Mouse (Mus musculus) forebrain, embryonic 12.5 days (tissue): ENCODE results near the gene Smurf2. TPM values are rescaled to one million over a fixed set of nuclear protein-coding genes. Genes with fewer than 3 reads are reported as not detected.
A peak's percentile ranks its signal among the peaks of the same experiment; 100 is the strongest.
"Not testable (repeated sequence)": the region's sequence is repeated elsewhere in the genome, so short reads cannot be mapped to it uniquely, and the experiment has no call there.

Source experiments
- ATAC-seq: fragments of 200-750 bp; cut with Nextera tagmentation; 2 replicates; pipeline ENCODE4 v1.8.0; 2017; ENCODE audit warnings: moderate TSS enrichment; ENCODE audit not compliant: low FRiP score
- H3K27ac ChIP-seq: fragments of 300-500 bp; sonication (generic); 2 replicates; pipeline ENCODE4 v1.5.1; 2016; ENCODE audit warnings: mild to moderate bottlenecking
- H3K27me3 ChIP-seq: fragments of 300-500 bp; sonication (generic); 2 replicates; pipeline ENCODE4 v1.6.1; 2016; ENCODE audit warnings: mild to moderate bottlenecking
- H3K36me3 ChIP-seq: fragments of 300-500 bp; sonication (generic); replicated peaks from 2 replicates; pipeline ENCODE4 v1.6.1; 2016; ENCODE audit warnings: mild to moderate bottlenecking
- H3K4me1 ChIP-seq: fragments of 300-500 bp; sonication (generic); 2 replicates; pipeline ENCODE4 v1.6.1; 2016
- H3K4me2 ChIP-seq: fragments of 300-500 bp; sonication (generic); 2 replicates; pipeline ENCODE4 v1.6.1; 2016; ENCODE audit warnings: mild to moderate bottlenecking, moderate library complexity
- H3K4me3 ChIP-seq: fragments of 300-500 bp; sonication (generic); replicated peaks from 2 replicates; pipeline ENCODE4 v1.5.1; 2016; ENCODE audit warnings: mild to moderate bottlenecking
- H3K9ac ChIP-seq: fragments of 300-500 bp; sonication (generic); 2 replicates; pipeline ENCODE4 v1.6.1; 2016; ENCODE audit warnings: mild to moderate bottlenecking
- H3K9me3 ChIP-seq: fragments of 300-500 bp; sonication (generic); 2 replicates; pipeline ENCODE4 v1.6.1; 2016
- WGBS: fragments of 180-500 bp; shearing (Covaris S2); methylation state at CpG from one replicate; pipeline ENCODE4 v1.1.7; 2016; 5-methylcytosine and 5-hydroxymethylcytosine counted together
- polyA plus RNA-seq: library from polyadenylated mRNA; unstranded; fragments of >200 nt; fragmentation: Nextera tagmentation; extraction: Ambion mirVana; gene quantifications from 2 replicates; pipeline ENCODE4 v1.2.1, GENCODE M21; 2016

Smurf2 gene
- polyA plus RNA-seq, 1 experiment from 2014 or later: 18.3 TPM

DNA sequence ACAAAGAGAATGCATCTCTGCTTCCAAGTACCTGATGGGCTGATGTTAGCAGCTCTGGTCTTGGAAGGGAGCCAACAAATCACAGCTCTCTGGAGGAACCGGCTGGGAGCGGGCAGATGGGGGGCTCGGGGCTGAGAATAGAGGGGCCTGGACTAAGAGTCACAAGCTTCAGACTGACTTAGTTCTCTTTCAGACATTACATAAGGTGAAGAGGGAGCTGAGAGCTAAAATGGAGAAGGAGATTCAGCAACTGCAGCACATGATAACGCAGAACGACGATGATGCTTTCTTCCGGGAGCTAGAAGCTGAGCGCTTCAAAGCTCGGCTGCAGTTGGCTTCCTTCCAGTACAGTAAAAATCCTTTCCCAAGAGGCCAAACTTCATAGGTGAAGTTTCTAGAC, 102.2 kb downstream of the Smurf2 start:
- H3K9me3 ChIP-seq: no peaks in the 10 kb centered on the region
- H3K4me3 ChIP-seq: no peak overlapping the region
- H3K27me3 ChIP-seq: no peaks in the 10 kb centered on the region
- peaks cover 76% of the 10 kb centered on the region for H3K36me3 ChIP-seq
- WGBS: 71% methylated on average over 9 of the region's 9 CpGs
- peak overlapping the region; percentile 50; the same call in 1 of the 2 replicates for H3K27ac ChIP-seq
- peaks cover 5% of the 10 kb centered on the region; the same call in 1 of the 2 replicates for H3K4me1 ChIP-seq
- peak; percentile 46; the same call in 1 of the 2 replicates for ATAC-seq
- H3K9ac ChIP-seq: no peak overlapping the region
- H3K4me2 ChIP-seq: no peak overlapping the region

DNA sequence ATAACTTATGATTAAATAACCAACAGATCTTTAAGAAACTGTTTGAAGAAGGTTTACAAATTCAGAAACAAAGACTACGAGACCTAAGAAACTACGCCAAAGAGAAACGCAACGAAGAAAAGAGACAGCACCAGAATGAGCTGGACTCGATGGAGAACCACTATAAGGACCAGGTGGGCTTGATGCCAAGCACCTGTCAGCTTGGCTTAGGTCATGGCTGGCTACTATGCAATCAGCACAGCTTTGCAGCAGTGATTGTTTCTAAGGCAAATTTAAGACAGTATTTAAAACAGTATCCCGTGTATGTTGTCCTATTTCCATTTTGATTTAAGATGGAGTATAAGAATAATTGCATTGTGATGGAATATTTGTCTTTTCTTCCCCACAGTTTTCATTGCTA, 102.7 kb downstream of the Smurf2 start:
- H3K36me3 ChIP-seq: peaks cover 77% of the 10 kb centered on the region
- H3K4me1 ChIP-seq: peaks cover 5% of the 10 kb centered on the region; the same call in 1 of the 2 replicates
- no peak overlapping the region for H3K4me3 ChIP-seq
- H3K27ac ChIP-seq: peak overlapping the region; percentile 50; the same call in 1 of the 2 replicates
- ATAC-seq: no peak
- WGBS: 84% methylated on average over 6 of the region's 6 CpGs
- no peaks in the 10 kb centered on the region for H3K27me3 ChIP-seq
- H3K9me3 ChIP-seq: no peaks in the 10 kb centered on the region
- no peak overlapping the region for H3K4me2 ChIP-seq
- no peak overlapping the region for H3K9ac ChIP-seq

DNA sequence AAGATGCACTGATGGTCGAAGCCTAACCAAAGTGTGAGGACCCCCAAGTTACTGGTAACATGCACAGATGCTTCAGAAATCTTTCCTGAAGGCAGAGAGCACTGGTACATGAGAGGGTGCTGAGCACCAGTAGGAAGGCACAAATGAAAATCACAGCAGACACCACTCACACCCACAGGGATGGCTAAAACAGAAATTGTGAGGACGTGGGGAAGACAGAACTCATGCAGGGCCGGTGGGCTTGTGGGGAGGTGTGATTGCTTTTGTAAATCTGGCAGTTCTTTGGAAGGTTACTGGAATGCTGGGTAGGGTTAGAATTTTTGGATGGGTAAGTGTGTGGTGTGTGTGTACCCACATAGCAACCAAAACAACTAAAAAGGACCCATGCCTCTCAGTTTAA, 103.4 kb downstream of the Smurf2 start:
- H3K4me2 ChIP-seq: no peak overlapping the region
- peaks cover 5% of the 10 kb centered on the region; the same call in 1 of the 2 replicates for H3K4me1 ChIP-seq
- 89% methylated on average over 3 of the region's 3 CpGs for WGBS
- H3K36me3 ChIP-seq: peaks cover 76% of the 10 kb centered on the region
- H3K27me3 ChIP-seq: no peaks in the 10 kb centered on the region
- 0 out of 2 replicates have a peak overlapping the region, but pooled peaks have one; percentile 4 for H3K27ac ChIP-seq
- no peak overlapping the region for H3K9ac ChIP-seq
- ATAC-seq: no peak
- no peaks in the 10 kb centered on the region for H3K9me3 ChIP-seq
- no peak overlapping the region for H3K4me3 ChIP-seq

DNA sequence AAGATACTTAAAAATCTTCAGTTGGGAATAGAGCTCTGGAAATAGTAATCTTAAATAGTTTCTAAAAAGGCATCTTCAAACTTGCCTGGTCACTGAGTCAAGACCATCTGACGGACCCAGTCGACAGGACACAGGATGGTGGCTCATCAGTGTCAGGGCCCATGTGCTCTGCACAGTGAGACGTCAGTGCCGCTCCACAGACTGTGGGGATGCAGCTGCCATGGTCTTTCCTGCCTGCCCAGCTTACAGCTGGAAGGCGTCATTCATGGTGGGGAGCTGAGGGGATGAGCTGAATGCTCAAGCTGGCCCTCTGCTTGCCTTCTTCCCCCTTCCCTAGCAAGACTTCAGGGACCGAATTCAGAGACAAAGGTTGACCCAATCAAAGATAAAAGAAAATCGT, 104.2 kb downstream of the Smurf2 start:
- Histone ChIP-seq H3K27me3 (no peaks in the 10 kb centered on the region), H3K36me3 (peaks cover 80% of the 10 kb centered on the region), H3K9ac (no peak overlapping the region), H3K27ac (no peak overlapping the region), H3K4me2 (no peak overlapping the region), H3K4me3 (no peak overlapping the region), H3K9me3 (no peaks in the 10 kb centered on the region), H3K4me1 (peaks cover 5% of the 10 kb centered on the region; the same call in 1 of the 2 replicates)
- no peak for ATAC-seq
- 88% methylated on average over 7 of the region's 7 CpGs for WGBS

DNA sequence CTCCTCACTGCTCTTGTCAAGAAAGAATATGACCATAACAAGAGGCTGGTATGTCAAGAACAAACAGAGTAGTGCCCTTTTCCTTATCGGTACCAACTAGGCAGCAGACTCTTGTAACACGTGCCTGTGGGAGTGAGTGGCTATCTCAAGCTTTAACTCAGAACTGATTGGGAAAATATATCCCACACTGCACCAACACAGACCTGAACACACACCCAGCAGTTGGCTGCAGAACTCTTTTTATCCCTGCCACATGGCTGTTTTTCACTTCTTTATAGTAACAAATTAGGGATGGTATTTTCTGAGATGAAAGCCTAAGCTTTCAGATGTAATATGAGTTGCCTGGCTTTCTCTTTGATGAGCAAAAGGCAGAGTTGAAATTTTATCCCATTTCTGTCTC, 104.8 kb downstream of the Smurf2 start:
- H3K4me1 ChIP-seq: peaks cover 5% of the 10 kb centered on the region; the same call in 1 of the 2 replicates
- no peaks in the 10 kb centered on the region for H3K9me3 ChIP-seq
- no peaks in the 10 kb centered on the region for H3K27me3 ChIP-seq
- WGBS: 95% methylated on average over 2 of the region's 2 CpGs
- H3K9ac ChIP-seq: no peak overlapping the region
- no peak for ATAC-seq
- no peak overlapping the region for H3K4me2 ChIP-seq
- peaks cover 79% of the 10 kb centered on the region for H3K36me3 ChIP-seq
- H3K4me3 ChIP-seq: no peak overlapping the region
- no peak overlapping the region for H3K27ac ChIP-seq

DNA sequence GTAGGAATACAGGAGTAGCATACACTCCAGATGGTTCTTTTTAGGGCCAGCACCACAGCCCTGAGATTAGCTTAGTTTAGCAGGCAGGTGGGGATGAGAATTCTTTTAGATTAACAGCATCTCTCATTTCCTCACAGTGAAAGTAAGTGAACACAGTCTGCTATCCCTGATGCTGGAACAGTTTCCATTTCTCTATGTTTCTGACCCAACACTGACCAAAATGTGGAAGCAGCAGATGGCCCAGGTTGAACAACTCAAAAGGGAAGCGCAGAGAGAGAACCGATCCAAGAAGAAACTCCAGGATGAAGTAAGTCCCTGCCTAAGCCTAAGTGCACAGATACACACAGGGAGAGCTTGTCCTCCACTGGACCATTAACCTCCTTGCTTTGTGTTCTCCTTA, 105.2 kb downstream of the Smurf2 start:
- Histone ChIP-seq H3K9ac (no peak overlapping the region), H3K36me3 (peaks cover 78% of the 10 kb centered on the region), H3K27ac (no peak overlapping the region), H3K4me1 (peaks cover 5% of the 10 kb centered on the region; the same call in 1 of the 2 replicates), H3K27me3 (no peaks in the 10 kb centered on the region), H3K4me2 (no peak overlapping the region), H3K4me3 (no peak overlapping the region), H3K9me3 (no peaks in the 10 kb centered on the region)
- ATAC-seq: no peak
- 94% methylated on average over 2 of the region's 2 CpGs for WGBS

DNA sequence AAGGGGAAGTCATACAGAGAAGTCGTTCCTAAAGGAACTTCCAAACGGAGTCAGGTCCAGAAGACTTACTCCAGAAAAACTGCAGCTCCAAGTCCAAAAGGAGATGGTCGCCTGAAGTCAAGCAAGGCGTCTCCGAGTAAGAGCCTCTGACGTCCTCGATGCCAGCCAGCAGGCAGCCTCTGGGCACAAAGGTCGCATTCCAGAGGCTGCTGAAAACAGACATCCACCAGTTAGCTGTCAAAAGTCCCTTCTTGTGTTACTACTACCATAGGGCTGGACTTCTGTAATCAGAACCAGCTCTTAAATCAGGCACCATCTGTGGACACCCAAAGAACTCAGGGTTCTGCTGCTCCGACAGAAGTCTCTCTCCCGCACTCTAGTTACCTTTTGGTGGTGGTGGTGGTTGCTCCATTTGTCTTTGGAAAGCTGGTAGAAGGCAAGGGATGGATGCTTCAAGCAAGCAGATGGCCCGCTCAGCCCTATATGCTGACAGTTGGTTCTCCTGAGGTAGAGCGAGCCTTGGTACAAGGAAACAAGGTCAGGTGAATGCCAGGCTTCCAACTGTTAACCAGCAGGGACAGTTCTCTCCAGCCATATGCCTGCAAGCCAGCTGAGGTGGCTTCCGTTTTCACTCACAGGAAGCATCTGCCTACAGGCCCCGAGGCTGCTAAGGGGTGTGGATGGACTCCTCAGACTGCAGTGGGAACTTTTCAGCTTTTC, 105.8 kb downstream of the Smurf2 start:
- Histone ChIP-seq H3K4me3 (no peak overlapping the region), H3K4me1 (peaks cover 5% of the 10 kb centered on the region; the same call in 1 of the 2 replicates), H3K27ac (no peak overlapping the region), H3K4me2 (no peak overlapping the region), H3K9me3 (no peaks in the 10 kb centered on the region), H3K9ac (no peak overlapping the region), H3K27me3 (no peaks in the 10 kb centered on the region), H3K36me3 (peaks cover 78% of the 10 kb centered on the region)
- ATAC-seq: no peak
- WGBS: 87% methylated on average over 14 of the region's 14 CpGs

DNA sequence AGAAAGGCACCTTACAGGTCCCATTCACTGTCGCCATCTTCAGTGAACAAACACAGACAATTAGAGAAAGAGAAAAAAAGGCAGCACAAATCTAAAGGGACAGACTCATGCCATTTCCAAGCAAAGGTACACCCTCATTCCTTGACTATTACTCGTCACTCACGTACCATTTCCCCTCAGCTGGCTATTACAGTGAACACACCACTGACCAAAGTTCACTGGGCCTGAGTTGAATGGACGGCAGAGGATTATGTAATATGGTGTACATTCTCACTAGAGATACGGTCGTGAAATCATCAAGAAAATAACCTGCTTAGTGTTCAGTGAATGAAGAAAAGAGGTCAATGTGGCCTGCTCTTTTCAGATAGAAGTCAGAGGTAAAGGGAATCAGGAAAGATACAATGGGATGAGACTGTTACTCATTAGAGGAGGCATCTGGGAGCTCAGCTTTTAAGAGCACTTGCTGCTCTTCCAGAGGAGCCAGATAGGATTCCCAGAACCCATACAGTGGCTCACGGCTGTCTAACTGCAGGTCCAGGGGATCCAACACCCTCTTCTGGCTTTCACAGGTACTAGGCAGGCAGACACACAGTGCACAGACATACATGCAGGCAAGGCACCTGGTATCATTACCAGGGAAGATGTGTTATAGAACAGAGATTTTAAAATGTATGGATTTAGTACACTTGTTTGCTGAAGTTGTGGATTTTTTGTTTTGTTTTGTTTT, 107.9 kb downstream of the Smurf2 start:
- H3K9me3 ChIP-seq: no peaks in the 10 kb centered on the region
- no peaks in the 10 kb centered on the region for H3K27me3 ChIP-seq
- no peak overlapping the region for H3K4me3 ChIP-seq
- 87% methylated on average over 7 of the region's 7 CpGs for WGBS
- no peak overlapping the region for H3K27ac ChIP-seq
- no peak overlapping the region for H3K9ac ChIP-seq
- no peak for ATAC-seq
- H3K4me2 ChIP-seq: no peak overlapping the region
- H3K4me1 ChIP-seq: no peaks in the 10 kb centered on the region
- H3K36me3 ChIP-seq: peaks cover 76% of the 10 kb centered on the region

DNA sequence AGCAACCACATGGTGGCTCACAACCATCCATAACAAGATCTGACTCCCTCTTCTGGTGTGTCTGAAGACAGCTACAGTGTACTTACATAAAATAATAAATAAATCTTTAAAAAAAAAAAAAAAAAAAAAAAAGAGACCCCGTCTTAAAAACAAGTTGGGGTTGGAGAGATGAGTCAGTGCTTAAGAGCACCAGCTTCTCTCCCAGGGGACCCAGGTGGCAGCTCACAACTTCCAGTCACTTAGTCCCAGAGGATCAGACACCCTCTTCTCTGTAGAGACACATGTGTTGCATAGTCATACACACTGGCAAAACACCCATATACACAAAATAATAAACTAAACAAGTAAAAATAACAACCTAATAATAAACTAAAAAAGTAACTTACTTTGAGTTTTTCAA, 113.1 kb downstream of the Smurf2 start:
- not testable (repeated sequence) for H3K27me3 ChIP-seq, H3K4me1 ChIP-seq, H3K4me3 ChIP-seq, H3K27ac ChIP-seq, ATAC-seq, H3K9ac ChIP-seq, H3K9me3 ChIP-seq, H3K4me2 ChIP-seq
- WGBS: 92% methylated on average over 1 of the region's 1 CpGs
- peaks cover 52% of the 10 kb centered on the region for H3K36me3 ChIP-seq

DNA sequence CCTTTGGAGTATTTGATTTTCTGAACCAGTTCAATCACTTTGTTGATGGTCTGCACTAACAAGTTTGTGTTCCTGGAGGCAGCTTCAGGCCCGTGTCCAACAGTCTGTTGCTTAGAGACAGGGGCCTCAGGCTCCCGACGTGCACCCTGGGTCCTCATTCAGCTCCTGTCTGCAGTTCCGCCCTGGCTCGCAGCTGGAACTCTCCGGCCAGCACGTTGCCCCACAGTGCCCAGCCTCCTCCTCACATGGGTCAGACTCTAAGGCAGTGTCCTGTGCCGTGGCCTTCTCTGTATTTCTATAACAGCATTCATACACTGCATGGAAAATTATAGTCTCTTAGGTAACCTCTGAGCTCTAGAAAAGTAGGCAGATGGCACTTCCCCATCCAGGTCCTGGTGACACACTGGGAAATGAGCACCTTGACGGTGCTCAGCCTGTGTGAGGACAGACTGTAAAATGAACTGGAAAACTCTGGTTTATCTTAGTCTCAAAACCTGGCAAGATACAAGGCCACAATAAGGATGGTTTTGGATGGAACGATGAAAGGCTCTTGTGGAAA, 118.4 kb downstream of the Smurf2 start:
- no peak overlapping the region for H3K9ac ChIP-seq
- no peak overlapping the region for H3K4me3 ChIP-seq
- no peak overlapping the region for H3K27ac ChIP-seq
- no peaks in the 10 kb centered on the region for H3K4me1 ChIP-seq
- H3K9me3 ChIP-seq: peaks cover 3% of the 10 kb centered on the region; the same call in 1 of the 2 replicates
- H3K36me3 ChIP-seq: peaks cover 73% of the 10 kb centered on the region
- ATAC-seq: no peak
- no peak overlapping the region for H3K4me2 ChIP-seq
- H3K27me3 ChIP-seq: no peaks in the 10 kb centered on the region
- 84% methylated on average over 10 of the region's 10 CpGs for WGBS

DNA sequence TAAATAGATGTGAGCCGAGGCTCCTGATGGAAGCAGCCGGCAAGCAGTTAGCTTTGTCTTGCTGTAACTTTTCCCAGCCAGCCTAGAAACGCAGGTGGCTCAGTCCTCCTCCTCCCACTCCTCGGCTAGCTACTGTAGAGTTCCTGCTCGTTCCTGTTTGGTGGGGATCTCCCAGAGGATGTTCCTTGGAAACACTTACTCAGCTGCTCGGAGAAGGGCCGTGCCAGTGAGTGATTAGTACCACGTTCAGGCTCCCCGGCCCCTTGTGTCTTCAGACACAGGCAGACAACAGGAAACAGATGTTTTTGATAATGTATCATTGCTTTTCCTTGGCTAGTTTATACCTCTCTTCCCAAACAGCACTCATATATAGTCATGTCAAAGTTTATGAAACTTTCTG, 124.8 kb downstream of the Smurf2 start:
- no peak overlapping the region for H3K27ac ChIP-seq
- H3K4me1 ChIP-seq: no peaks in the 10 kb centered on the region
- no peak overlapping the region for H3K4me3 ChIP-seq
- 79% methylated on average over 9 of the region's 9 CpGs for WGBS
- H3K4me2 ChIP-seq: no peak overlapping the region
- H3K27me3 ChIP-seq: no peaks in the 10 kb centered on the region
- no peak overlapping the region for H3K9ac ChIP-seq
- peaks cover 75% of the 10 kb centered on the region for H3K36me3 ChIP-seq
- peaks cover 3% of the 10 kb centered on the region; the same call in 1 of the 2 replicates for H3K9me3 ChIP-seq
- ATAC-seq: no peak

DNA sequence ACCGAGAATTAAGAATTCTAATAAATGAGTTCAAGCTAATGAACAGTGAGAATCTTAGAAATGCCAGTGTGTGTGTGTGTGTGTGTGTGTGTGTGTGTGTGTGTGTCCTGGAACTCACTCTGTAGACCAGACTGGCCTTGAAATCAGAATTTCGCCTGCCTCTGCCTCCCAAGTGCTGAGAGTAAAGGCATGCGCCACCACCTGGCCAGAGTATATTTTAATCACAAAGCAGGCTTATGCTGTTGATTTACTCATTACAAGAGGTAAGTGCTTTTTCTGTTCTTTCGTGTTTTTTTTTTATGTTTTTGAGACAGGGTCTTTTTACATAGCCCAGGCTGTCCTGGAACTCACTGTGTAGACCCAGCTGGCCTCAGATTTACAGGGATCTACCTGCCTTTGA, 126.7 kb downstream of the Smurf2 start:
- Histone ChIP-seq H3K9ac (no peak overlapping the region), H3K4me1 (peaks cover 9% of the 10 kb centered on the region), H3K9me3 (peaks cover 3% of the 10 kb centered on the region; the same call in 1 of the 2 replicates), H3K27me3 (no peaks in the 10 kb centered on the region), H3K36me3 (peaks cover 57% of the 10 kb centered on the region), H3K27ac (no peak overlapping the region), H3K4me2 (no peak overlapping the region), H3K4me3 (no peak overlapping the region)
- 80% methylated on average over 4 of the region's 4 CpGs for WGBS
- ATAC-seq: no peak
